Mouse (Mus musculus): ENCODE measurements around the gene Zp1. TPM values are rescaled to one million over a fixed set of nuclear protein-coding genes. Genes with fewer than 3 reads are reported as not detected.

The Zp1 gene
- 0.10 TPM in 1 of 2 replicates, not detected in the other for polyA plus RNA-seq (2016; fragmentation: Nextera tagmentation; extraction: Ambion mirVana)

GRCm38 (mm10) chr19:10920532-10920931, at the start of gene Zp1:
Zp1 (minus strand) TSS chr19:10920632.
- Histone ChIP-seq H3K9me3 (no peaks in the 10 kb centered on the region), H3K36me3 (no peaks in the 10 kb centered on the region), H3K9ac (no peak within 1 kb of the TSS), H3K4me1 (no peaks in the 10 kb centered on the region), H3K27me3 (no peaks in the 10 kb centered on the region), H3K27ac (no peak within 1 kb of the TSS), H3K4me3 (no peak within 1 kb of the TSS), H3K4me2 (replicated peaks) (no peak within 1 kb of the TSS)
- 53% methylated on average over 2 of the region's 2 CpGs for WGBS
- ATAC-seq (ENCODE audit: insufficient number of reproducible peaks, insufficient read depth, low FRiP score, low TSS enrichment) = no peak

- 93% methylated on average over 7 of the region's 7 CpGs for WGBS
- ATAC-seq (ENCODE audit: insufficient number of reproducible peaks, insufficient read depth, low FRiP score, low TSS enrichment) = no peak
- no peak overlapping the region for H3K27ac ChIP-seq
- H3K4me2 ChIP-seq (replicated peaks) = no peak overlapping the region
- H3K4me3 ChIP-seq = no peak overlapping the region
- H3K9me3 ChIP-seq = no peaks in the 10 kb centered on the region
- H3K27me3 ChIP-seq = no peaks in the 10 kb centered on the region
- no peaks in the 10 kb centered on the region for H3K4me1 ChIP-seq
- no peaks in the 10 kb centered on the region for H3K36me3 ChIP-seq
- no peak overlapping the region for H3K9ac ChIP-seq
Measured at GRCm38 (mm10) chr19:10968578-10968977, 48.1 kb upstream of the Zp1 start.

- Histone ChIP-seq H3K9ac (no peak overlapping the region), H3K36me3 (no peaks in the 10 kb centered on the region), H3K4me1 (no peaks in the 10 kb centered on the region), H3K4me3 (no peak overlapping the region), H3K4me2 (replicated peaks) (no peak overlapping the region), H3K9me3 (no peaks in the 10 kb centered on the region), H3K27me3 (no peaks in the 10 kb centered on the region), H3K27ac (no peak overlapping the region)
- WGBS = 91% methylated on average over 7 of the region's 7 CpGs
- ATAC-seq (ENCODE audit: insufficient number of reproducible peaks, insufficient read depth, low FRiP score, low TSS enrichment) = no peak
Measured at GRCm38 (mm10) chr19:10965721-10966120, 45.3 kb upstream of the Zp1 start.

- Histone ChIP-seq H3K36me3 (no peaks in the 10 kb centered on the region), H3K4me3 (no peak overlapping the region), H3K4me2 (replicated peaks) (0 out of 2 replicates have a peak overlapping the region, but pooled peaks have one; percentile 22), H3K27me3 (no peaks in the 10 kb centered on the region), H3K9ac (no peak overlapping the region), H3K9me3 (no peaks in the 10 kb centered on the region), H3K27ac (no peak overlapping the region), H3K4me1 (no peaks in the 10 kb centered on the region)
- ATAC-seq (ENCODE audit: insufficient number of reproducible peaks, insufficient read depth, low FRiP score, low TSS enrichment) = no peak; the same call in 1 of the 2 replicates
- WGBS = 50% methylated on average over 12 of the region's 12 CpGs
Measured at GRCm38 (mm10) chr19:10959978-10960346, 39.5 kb upstream of the Zp1 start.

GRCm38 (mm10) chr19:10959085-10959977, 38.9 kb upstream of the Zp1 start:
- H3K9ac ChIP-seq = no peak overlapping the region
- H3K4me3 ChIP-seq = no peak overlapping the region
- no peaks in the 10 kb centered on the region for H3K4me1 ChIP-seq
- no peaks in the 10 kb centered on the region for H3K27me3 ChIP-seq
- no peak overlapping the region for H3K27ac ChIP-seq
- no peaks in the 10 kb centered on the region for H3K36me3 ChIP-seq
- ATAC-seq (ENCODE audit: insufficient number of reproducible peaks, insufficient read depth, low FRiP score, low TSS enrichment) = peak; percentile 60; the same call in 1 of the 2 replicates
- WGBS = 33% methylated on average over 11 of the region's 11 CpGs
- H3K4me2 ChIP-seq (replicated peaks) = 0 out of 2 replicates have a peak overlapping the region, but pooled peaks have one; percentile 22
- no peaks in the 10 kb centered on the region for H3K9me3 ChIP-seq

GRCm38 (mm10) chr19:10952021-10952939, 31.8 kb upstream of the Zp1 start:
- H3K4me1 ChIP-seq = peaks cover 20% of the 10 kb centered on the region
- H3K9ac ChIP-seq = no peak overlapping the region
- H3K36me3 ChIP-seq = no peaks in the 10 kb centered on the region
- no peak overlapping the region for H3K4me3 ChIP-seq
- WGBS = 68% methylated on average over 11 of the region's 11 CpGs
- H3K27me3 ChIP-seq = peaks cover 3% of the 10 kb centered on the region; the same call in 1 of the 2 replicates
- peak overlapping the region; percentile 37; the same call in 1 of the 2 replicates for H3K27ac ChIP-seq
- H3K4me2 ChIP-seq (replicated peaks) = no peak overlapping the region
- peak; percentile 30; the same call in 1 of the 2 replicates for ATAC-seq (ENCODE audit: insufficient number of reproducible peaks, insufficient read depth, low FRiP score, low TSS enrichment)
- H3K9me3 ChIP-seq = no peaks in the 10 kb centered on the region

GRCm38 (mm10) chr19:10949558-10949957, 29.1 kb upstream of the Zp1 start:
- Histone ChIP-seq H3K4me1 (peaks cover 30% of the 10 kb centered on the region), H3K9me3 (no peaks in the 10 kb centered on the region), H3K36me3 (peaks cover 17% of the 10 kb centered on the region), H3K27ac (peak overlapping the region; percentile 50; the same call in 1 of the 2 replicates), H3K27me3 (peaks cover 3% of the 10 kb centered on the region; the same call in 1 of the 2 replicates), H3K4me3 (peak overlapping the region; percentile 87), H3K9ac (peak overlapping the region; percentile 24; the same call in 1 of the 2 replicates), H3K4me2 (replicated peaks) (peak overlapping the region; percentile 100)
- ATAC-seq (ENCODE audit: insufficient number of reproducible peaks, insufficient read depth, low FRiP score, low TSS enrichment) = no peak
- 37% methylated on average over 9 of the region's 9 CpGs for WGBS

- Histone ChIP-seq H3K9me3 (no peaks in the 10 kb centered on the region), H3K9ac (peak within 1 kb of the TSS; percentile 84), H3K4me1 (peaks cover 30% of the 10 kb centered on the region), H3K4me3 (peak within 1 kb of the TSS; percentile 87), H3K4me2 (replicated peaks) (peak within 1 kb of the TSS; percentile 100), H3K27ac (peak within 1 kb of the TSS; percentile 50; the same call in 1 of the 2 replicates), H3K36me3 (peaks cover 22% of the 10 kb centered on the region), H3K27me3 (peaks cover 3% of the 10 kb centered on the region; the same call in 1 of the 2 replicates)
- peak; percentile 92 for ATAC-seq (ENCODE audit: insufficient number of reproducible peaks, insufficient read depth, low FRiP score, low TSS enrichment)
- WGBS = under 1% methylated on average over 30 of the region's 30 CpGs
Measured at GRCm38 (mm10) chr19:10949112-10949511, 28.7 kb upstream of the Zp1 start, which contains the start of gene Ccdc86. Ccdc86 (minus strand) TSS chr19:10949266.

GRCm38 (mm10) chr19:10948416-10948815, 28.0 kb upstream of the Zp1 start:
- Histone ChIP-seq H3K27me3 (peaks cover 3% of the 10 kb centered on the region; the same call in 1 of the 2 replicates), H3K9ac (peak overlapping the region; percentile 84), H3K36me3 (peaks cover 29% of the 10 kb centered on the region), H3K4me3 (peak overlapping the region; percentile 87), H3K4me1 (peaks cover 30% of the 10 kb centered on the region), H3K9me3 (no peaks in the 10 kb centered on the region), H3K4me2 (replicated peaks) (peak overlapping the region; percentile 100), H3K27ac (no peak overlapping the region)
- under 1% methylated on average over 20 of the region's 20 CpGs for WGBS
- no peak for ATAC-seq (ENCODE audit: insufficient number of reproducible peaks, insufficient read depth, low FRiP score, low TSS enrichment)

GRCm38 (mm10) chr19:10947219-10947618, 26.8 kb upstream of the Zp1 start:
- peak overlapping the region; percentile 87 for H3K4me3 ChIP-seq
- peaks cover 39% of the 10 kb centered on the region for H3K36me3 ChIP-seq
- peak overlapping the region; percentile 84 for H3K9ac ChIP-seq
- H3K9me3 ChIP-seq = no peaks in the 10 kb centered on the region
- 89% methylated on average over 5 of the region's 5 CpGs for WGBS
- ATAC-seq (ENCODE audit: insufficient number of reproducible peaks, insufficient read depth, low FRiP score, low TSS enrichment) = no peak
- H3K27ac ChIP-seq = no peak overlapping the region
- no peaks in the 10 kb centered on the region for H3K27me3 ChIP-seq
- peak overlapping the region; percentile 100 for H3K4me2 ChIP-seq (replicated peaks)
- H3K4me1 ChIP-seq = peaks cover 30% of the 10 kb centered on the region

- Histone ChIP-seq H3K4me3 (0 out of 2 replicates have a peak overlapping the region, but pooled peaks have one; percentile 2), H3K36me3 (peaks cover 43% of the 10 kb centered on the region), H3K9ac (no peak overlapping the region), H3K4me2 (replicated peaks) (peak overlapping the region; percentile 100), H3K27ac (no peak overlapping the region), H3K9me3 (no peaks in the 10 kb centered on the region), H3K27me3 (no peaks in the 10 kb centered on the region), H3K4me1 (peaks cover 25% of the 10 kb centered on the region)
- 88% methylated on average over 3 of the region's 3 CpGs for WGBS
- no peak for ATAC-seq (ENCODE audit: insufficient number of reproducible peaks, insufficient read depth, low FRiP score, low TSS enrichment)
Measured at GRCm38 (mm10) chr19:10946506-10946905, 26.1 kb upstream of the Zp1 start.
